Mouse (Mus musculus) myocyte (in vitro differentiated cells): Measurements from ENCODE around the gene Mroh3.

ENCODE experiments used
- CEBPB ChIP-seq: IDR thresholded peaks from 2 replicates; pipeline ENCODE4 v1.6.1; 2011; ENCODE audit warnings: mild to moderate bottlenecking, moderate library complexity; ENCODE audit not compliant: poor library complexity, insufficient read depth, severe bottlenecking
- E2F4 ChIP-seq: IDR thresholded peaks from one replicate; pipeline ENCODE4 v1.6.1; 2011; ENCODE audit warnings: mild to moderate bottlenecking, control low read depth, moderate library complexity; ENCODE audit not compliant: insufficient read depth
- MAX ChIP-seq: IDR thresholded peaks from one replicate; pipeline ENCODE4 v1.6.1; 2011; ENCODE audit warnings: low read depth, mild to moderate bottlenecking, control low read depth
- MYOD1 ChIP-seq, 3 experiments: IDR thresholded peaks; one replicate each; pipeline ENCODE4 v1.6.1; 2011; ENCODE audit warnings: control low read depth in 2 of 3, low read depth in 2 of 3, mild to moderate bottlenecking in 2 of 3, moderate library complexity in 1 of 3; ENCODE audit not compliant: insufficient read length in 2 of 3, control insufficient read depth in 1 of 3
- POLR2A ChIP-seq: IDR thresholded peaks from one replicate; pipeline ENCODE4 v1.6.1; 2011; ENCODE audit warnings: low read depth, mild to moderate bottlenecking, control low read depth, moderate library complexity; ENCODE audit not compliant: insufficient read length
- POLR2AphosphoS2 ChIP-seq: IDR thresholded peaks from one replicate; pipeline ENCODE4 v1.6.1; 2011; ENCODE audit warnings: low read depth, control low read depth; ENCODE audit not compliant: insufficient read length
- REST ChIP-seq: IDR thresholded peaks from one replicate; pipeline ENCODE4 v1.6.1; 2011; ENCODE audit warnings: mild to moderate bottlenecking, control low read depth, moderate library complexity; ENCODE audit not compliant: insufficient read depth, insufficient read length
- SRF ChIP-seq: IDR thresholded peaks from one replicate; pipeline ENCODE4 v1.6.1; 2011; ENCODE audit warnings: low read depth; ENCODE audit not compliant: control insufficient read depth, insufficient read length
- TCF12 ChIP-seq: IDR thresholded peaks from one replicate; pipeline ENCODE4 v1.6.1; 2011; ENCODE audit warnings: mild to moderate bottlenecking, control low read depth; ENCODE audit not compliant: poor library complexity, insufficient read depth, severe bottlenecking
- USF1 ChIP-seq: IDR thresholded peaks from one replicate; pipeline ENCODE4 v1.6.1; 2011; ENCODE audit warnings: low read depth, mild to moderate bottlenecking, control low read depth, moderate library complexity

DNA sequence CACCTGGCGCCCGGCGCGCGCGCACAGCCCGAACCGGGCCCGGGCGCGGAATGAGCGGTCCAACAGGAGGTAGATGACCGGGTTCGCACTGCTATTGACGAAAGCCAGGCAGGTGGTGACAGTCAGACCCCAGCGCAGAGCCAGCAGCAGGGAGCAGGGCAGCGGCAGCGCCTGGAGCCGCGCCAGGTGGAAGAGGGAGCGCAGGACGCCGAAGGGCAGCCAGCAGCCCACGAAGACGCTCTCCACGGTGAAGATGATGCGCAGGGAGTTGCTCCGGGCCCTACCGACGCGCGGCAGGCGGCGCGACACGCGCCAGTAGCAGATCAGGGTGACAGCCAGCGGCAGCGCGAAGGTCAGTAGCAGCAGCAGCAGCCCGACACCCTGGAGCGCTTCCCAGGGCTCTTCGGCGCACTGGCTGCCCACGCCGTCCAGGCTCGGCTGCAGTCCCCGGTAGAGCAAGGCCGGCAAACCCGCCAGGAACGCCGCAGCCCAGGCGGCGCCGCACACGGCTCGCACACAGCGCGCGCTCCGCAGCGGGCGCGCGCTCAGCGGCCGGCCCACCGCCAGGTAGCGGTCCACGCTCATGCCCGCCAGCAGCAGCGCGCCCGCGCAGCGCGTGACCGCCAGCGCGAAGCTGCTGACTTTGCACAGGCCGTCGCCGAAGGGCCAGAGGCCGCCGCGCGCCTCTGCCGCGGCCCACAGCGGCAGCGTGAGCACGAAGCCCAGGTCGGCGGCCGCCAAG lies 47.4 kb upstream of the Mroh3 start:
- TF ChIP-seq CEBPB (no peak), TCF12 (no peak), POLR2A (no peak), POLR2AphosphoS2 (no peak), USF1 (no peak), REST (no peak), MAX (no peak), MYOD1 (IDR thresholded peaks at IDR 0.05; ENCODE audit: control insufficient read depth in 1 of 3, insufficient read length in 2 of 3, low read depth in 2 of 3) (no peak), E2F4 (no peak), SRF (no peak)
